Mouse (Mus musculus) lung, embryonic 14.5 days (tissue): ENCODE measurements around the gene Tmem273. TPM values are rescaled to one million over a fixed set of nuclear protein-coding genes. Genes with fewer than 3 reads are reported as not detected.

Experiments used
- ATAC-seq: fragments of 200-750 bp; cut with Nextera tagmentation; 2 replicates; pipeline ENCODE4 v1.8.0; 2017; ENCODE audit warnings: mild to moderate bottlenecking, moderate TSS enrichment, moderate library complexity; ENCODE audit not compliant: insufficient read depth
- DNase-seq: peaks from one replicate; pipeline ENCODE4 v3.0.0-alpha.2; 2015
- H3K27ac ChIP-seq: fragments of 300-500 bp; sonication (generic); 2 replicates; pipeline ENCODE4 v1.5.1; 2014; ENCODE audit warnings: low read depth, mild to moderate bottlenecking, moderate library complexity
- H3K27me3 ChIP-seq: fragments of 300-500 bp; sonication (generic); 2 replicates; pipeline ENCODE4 v1.6.1; 2014; ENCODE audit warnings: low read length, control low read depth; ENCODE audit not compliant: insufficient read depth
- H3K36me3 ChIP-seq: fragments of 300-500 bp; sonication (generic); 2 replicates; pipeline ENCODE4 v1.6.1; 2014; ENCODE audit warnings: control low read depth; ENCODE audit not compliant: insufficient read depth
- H3K4me1 ChIP-seq: fragments of 300-500 bp; sonication (generic); 2 replicates; pipeline ENCODE4 v1.6.1; 2014; ENCODE audit warnings: antibody characterized with exemption, control low read depth; ENCODE audit not compliant: insufficient read depth
- H3K4me2 ChIP-seq: fragments of 300-500 bp; sonication (generic); 2 replicates; pipeline ENCODE4 v1.6.1; 2014; ENCODE audit warnings: mild to moderate bottlenecking
- H3K4me3 ChIP-seq: fragments of 300-500 bp; sonication (generic); 2 replicates; pipeline ENCODE4 v1.5.1; 2014; ENCODE audit warnings: low read depth, low read length
- H3K9ac ChIP-seq: fragments of 300-500 bp; sonication (generic); 2 replicates; pipeline ENCODE4 v1.6.1; 2014
- H3K9me3 ChIP-seq: fragments of 300-500 bp; sonication (generic); 2 replicates; pipeline ENCODE4 v1.6.1; 2016; ENCODE audit warnings: low read depth, low read length, control low read depth
- CTCF ChIP-seq: IDR thresholded peaks from 2 replicates; pipeline ENCODE4 v1.5.1; 2016; ENCODE audit warnings: antibody characterized with exemption, low read depth
- WGBS: fragments of 180-500 bp; shearing (Covaris S2); extraction: QIAGEN DNeasy Blood & Tissue Kit; methylation state at CpG from one replicate; pipeline ENCODE4 v1.1.7; 2014; 5-methylcytosine and 5-hydroxymethylcytosine counted together
- polyA plus RNA-seq: library from polyadenylated mRNA; unstranded; fragments of >200 nt; fragmentation: Nextera tagmentation; extraction: Ambion mirVana; gene quantifications from 2 replicates; pipeline ENCODE4 v1.2.1, GENCODE M21; 2014

Tmem273 gene
- polyA plus RNA-seq, 1 experiment from 2014 or later: 1.4 TPM

- Histone ChIP-seq H3K27me3 (no peaks in the 10 kb centered on the region), H3K9me3 (no peaks in the 10 kb centered on the region), H3K36me3 (peaks cover 5% of the 10 kb centered on the region; the same call in 1 of the 2 replicates), H3K9ac (no peak overlapping the region), H3K4me1 (peaks cover 33% of the 10 kb centered on the region), H3K4me2 (peak overlapping the region; percentile 22; the same call in 1 of the 2 replicates), H3K4me3 (no peak overlapping the region), H3K27ac (peak overlapping the region; percentile 9)
- WGBS: 50% methylated on average over 6 of the region's 6 CpGs
- ATAC-seq (no peak), DNase-seq (no peak)
- no peak for TF ChIP-seq CTCF
Observed at GRCm38 (mm10) chr14:32858941-32859510, 73.3 kb downstream of the Tmem273 start.

DNA sequence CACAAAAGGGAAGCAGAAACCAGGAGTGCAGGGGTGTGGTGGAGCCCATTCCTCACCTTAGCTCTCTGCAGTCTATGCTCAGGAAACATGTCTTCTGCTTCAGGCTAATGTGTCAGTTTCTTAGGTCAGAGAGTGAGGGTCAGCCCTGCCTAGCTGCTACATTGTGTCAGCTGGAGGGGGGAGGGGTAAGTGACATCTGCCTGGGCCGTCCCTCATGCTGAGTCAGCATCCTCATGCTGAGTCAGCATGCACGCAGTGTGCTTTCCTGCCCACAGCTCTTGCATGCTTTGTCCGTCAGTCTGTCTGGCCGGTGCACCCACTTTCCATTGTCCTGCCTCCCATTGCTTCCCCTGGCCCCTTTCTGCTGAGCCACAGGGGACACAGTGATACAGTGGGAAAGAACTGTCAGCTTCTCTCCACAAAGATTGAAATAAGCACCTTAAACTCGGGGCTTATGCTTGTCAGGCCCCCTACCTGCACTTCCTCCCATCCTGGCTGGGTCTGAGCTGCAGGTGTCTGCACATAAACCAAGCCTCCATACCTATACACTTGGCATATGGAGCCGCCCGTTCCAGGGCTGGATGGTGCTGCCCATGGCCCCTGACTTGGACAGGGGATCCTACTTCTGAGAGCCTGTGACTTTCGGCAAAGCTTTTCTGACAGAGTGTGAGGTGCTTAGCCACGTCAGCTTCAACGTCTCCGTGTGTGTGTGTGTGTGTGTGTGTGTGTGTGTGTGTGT, 74.2 kb downstream of the Tmem273 start:
- peak; percentile 21 for DNase-seq
- 53% methylated on average over 11 of the region's 11 CpGs for WGBS
- Histone ChIP-seq H3K4me3 (no peak overlapping the region), H3K27me3 (no peaks in the 10 kb centered on the region), H3K4me1 (peaks cover 35% of the 10 kb centered on the region), H3K36me3 (peaks cover 5% of the 10 kb centered on the region; the same call in 1 of the 2 replicates), H3K4me2 (no peak overlapping the region), H3K27ac (peak overlapping the region; percentile 85; the same call in 1 of the 2 replicates), H3K9ac (no peak overlapping the region), H3K9me3 (no peaks in the 10 kb centered on the region)
- ATAC-seq: no peak
- no peak for TF ChIP-seq CTCF

DNA sequence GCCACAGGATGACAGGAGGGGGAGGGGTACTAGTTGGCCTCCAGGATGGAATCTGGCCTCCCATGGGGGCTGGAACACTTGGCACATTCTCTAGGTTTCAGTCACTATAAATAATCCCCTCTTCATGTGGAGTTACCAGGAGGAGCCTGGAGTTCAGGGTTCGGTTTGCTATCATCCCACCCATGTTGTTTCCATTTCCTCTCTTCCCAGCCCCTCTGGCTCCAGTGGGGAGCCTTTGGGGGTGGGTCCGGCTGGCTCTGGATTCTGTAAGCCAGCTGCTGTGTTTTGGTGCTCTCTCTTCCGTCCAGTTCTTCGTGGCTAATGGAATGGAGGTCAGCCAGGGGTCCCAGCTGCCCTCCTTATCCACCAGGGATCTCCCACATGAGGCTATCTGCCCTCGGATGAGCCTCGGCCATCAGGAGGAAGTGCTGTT, 75.4 kb downstream of the Tmem273 start:
- no peaks in the 10 kb centered on the region for H3K9me3 ChIP-seq
- 21% methylated on average over 6 of the region's 6 CpGs for WGBS
- H3K36me3 ChIP-seq: peaks cover 5% of the 10 kb centered on the region; the same call in 1 of the 2 replicates
- TF ChIP-seq CTCF: no peak
- peaks cover 35% of the 10 kb centered on the region for H3K4me1 ChIP-seq
- H3K4me3 ChIP-seq: no peak overlapping the region
- DNase-seq (peak; percentile 92), ATAC-seq (peak; percentile 87)
- no peaks in the 10 kb centered on the region for H3K27me3 ChIP-seq
- no peak overlapping the region for H3K9ac ChIP-seq
- peak overlapping the region; percentile 85 for H3K27ac ChIP-seq
- peak overlapping the region; percentile 28 for H3K4me2 ChIP-seq

DNA sequence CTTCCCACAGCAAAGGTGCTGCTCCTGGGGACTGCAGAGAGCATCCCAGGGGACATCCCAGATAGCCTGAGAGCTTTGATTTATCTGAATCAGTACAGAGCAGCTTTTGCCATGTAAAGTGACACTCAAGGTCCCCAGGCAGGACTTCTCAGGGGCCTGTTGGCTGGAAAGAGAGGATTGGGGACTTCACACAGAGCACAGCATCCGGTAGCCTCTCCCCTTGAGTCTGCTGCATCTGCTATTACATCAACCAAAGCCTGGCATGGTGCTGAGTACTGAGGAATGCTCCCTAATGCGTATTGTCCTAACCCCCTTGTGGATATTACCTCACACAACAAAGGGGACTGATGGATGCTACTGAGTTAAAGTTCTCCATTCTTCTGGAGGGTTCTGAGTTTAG, 75.9 kb downstream of the Tmem273 start:
- H3K27ac ChIP-seq: peak overlapping the region; percentile 85
- peaks cover 5% of the 10 kb centered on the region; the same call in 1 of the 2 replicates for H3K36me3 ChIP-seq
- peaks cover 33% of the 10 kb centered on the region for H3K4me1 ChIP-seq
- H3K4me3 ChIP-seq: no peak overlapping the region
- peak overlapping the region; percentile 28 for H3K4me2 ChIP-seq
- peak; percentile 56 for DNase-seq
- 0 out of 2 replicates have a peak, but pooled peaks have one; percentile 7 for TF ChIP-seq CTCF
- no peaks in the 10 kb centered on the region for H3K27me3 ChIP-seq
- no peak overlapping the region for H3K9ac ChIP-seq
- peak; percentile 39; the same call in 1 of the 2 replicates for ATAC-seq
- H3K9me3 ChIP-seq: no peaks in the 10 kb centered on the region
- WGBS: 39% methylated on average over 2 of the region's 2 CpGs

GRCm38 (mm10) chr14:32865331-32865730, 79.6 kb downstream of the Tmem273 start:
- H3K9ac ChIP-seq: no peak overlapping the region
- H3K36me3 ChIP-seq: peaks cover 5% of the 10 kb centered on the region; the same call in 1 of the 2 replicates
- H3K4me2 ChIP-seq: no peak overlapping the region
- H3K9me3 ChIP-seq: no peaks in the 10 kb centered on the region
- H3K4me3 ChIP-seq: no peak overlapping the region
- ATAC-seq: no peak
- DNase-seq: peak; percentile 49
- H3K27ac ChIP-seq: peak overlapping the region; percentile 51; the same call in 1 of the 2 replicates
- H3K4me1 ChIP-seq: peaks cover 17% of the 10 kb centered on the region
- no peak for TF ChIP-seq CTCF
- WGBS: 38% methylated on average over 3 of the region's 3 CpGs
- no peaks in the 10 kb centered on the region for H3K27me3 ChIP-seq

Other genes starting within 250 kb of the Tmem273 start
- gene Prrxl1, start 186.6 kb upstream of the Tmem273 start, polyA plus RNA-seq: 0.20 TPM in 1 of 2 replicates, not detected in the other
- gene 3425401B19Rik, start 100.7 kb upstream of the Tmem273 start, polyA plus RNA-seq: 0.18 and 0.22 TPM in 2 replicates
- 0.17 TPM in 1 of 2 replicates, not detected in the other for gene Fam170b, start 48.0 kb downstream of the Tmem273 start, polyA plus RNA-seq
- gene Vstm4, start 70.8 kb downstream of the Tmem273 start, polyA plus RNA-seq: 52.5 and 56.2 TPM in 2 replicates
- gene Lrrc18, start 205.4 kb downstream of the Tmem273 start, polyA plus RNA-seq: 0.15 and 0.25 TPM in 2 replicates